9 mouse cellular contexts compared by ENCODE assay signal in the genomic region with DNA sequence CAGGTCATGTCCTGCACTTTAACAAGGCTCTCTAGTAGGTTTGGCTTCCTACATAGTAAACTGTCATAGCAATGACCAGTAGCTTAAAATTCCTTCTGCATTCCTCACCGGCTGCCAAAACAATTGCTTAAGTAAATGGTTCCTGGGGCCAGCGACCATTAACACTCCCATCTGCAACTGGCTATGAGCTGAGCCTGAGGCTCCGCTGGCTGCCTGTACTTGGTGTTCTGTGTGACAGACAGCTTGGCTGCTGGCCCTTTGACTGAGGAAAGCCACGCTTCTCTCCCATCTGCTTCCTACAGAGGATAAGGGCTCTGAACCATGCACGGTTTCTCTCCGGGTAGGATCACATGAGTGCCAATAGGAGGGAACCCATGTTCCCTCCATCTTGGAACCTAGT. TPM values are rescaled to one million over a fixed set of nuclear protein-coding genes. Genes with fewer than 3 reads are reported as not detected.
DNase-seq lines count a peak whose midpoint lies in the region; ATAC-seq and TF ChIP-seq lines count a peak whose summit lies in the region.
"Had no signal": no experiment of that assay in that cellular context is flagged by ENCODE, and none has a peak within 500 bp of the region (broad histone marks: within the 10 kb centered on the region; RNA-seq: fewer than 3 reads in every experiment).

No protein-coding gene starts in this region.

- peak; percentile 89 for ATAC-seq in forebrain, embryonic 15.5 days (replicated peaks)

- peaks cover 36% of the 10 kb centered on the region for H3K4me1 ChIP-seq in forebrain, embryonic 15.5 days
- 0 out of 2 replicates have a peak, but pooled peaks cover 8% of the 10 kb centered on the region for H3K4me1 ChIP-seq in kidney, adult 2 months (ENCODE audit: control insufficient read depth, insufficient read depth, low read length)

- intact Hi-C loops in left cerebral cortex, postnatal 10 days (cut with DNase I) = no loop called here

- peak; percentile 59 for DNase-seq in embryo, embryonic 10 days (ENCODE audit: low spot score)
- no peak for DNase-seq in embryo, embryonic 9.5 days (ENCODE audit: extremely low spot score)
- peak; percentile 20 for DNase-seq in NIH3T3 (ENCODE audit: low read depth)
- peak; percentile 62 for DNase-seq in kidney, adult 2 months
- DNase-seq in mesoderm, embryonic 11.5 days (ENCODE audit: low read depth, low spot score) = peak; percentile 45
- DNase-seq in ovary, postnatal 10 days (ENCODE audit: low spot score) = no peak
- no peak for DNase-seq in left cerebral cortex, postnatal 10 days (ENCODE audit: extremely low spot score in 1 of 2, low spot score in 2 of 2)

- no peaks in the 10 kb centered on the region for H3K27me3 ChIP-seq in forebrain, embryonic 15.5 days
- no peaks in the 10 kb centered on the region for H3K27me3 ChIP-seq in kidney, adult 2 months (replicated peaks; ENCODE audit: control insufficient read depth, insufficient read depth, low read length)

- no peak overlapping the region for H3K4me3 ChIP-seq in forebrain, embryonic 15.5 days
- H3K4me3 ChIP-seq in kidney, adult 2 months (ENCODE audit: insufficient read depth, low read depth, low read length) = no peak overlapping the region

- no peaks in the 10 kb centered on the region for H3K9me3 ChIP-seq in forebrain, embryonic 15.5 days

- 28% methylated on average over 6 of the region's 6 CpGs for WGBS in forebrain, embryonic 15.5 days
- WGBS in kidney, adult 2 months = 28% methylated on average over 6 of the region's 6 CpGs

- H3K27ac ChIP-seq in forebrain, embryonic 15.5 days (replicated peaks) = peak overlapping the region; percentile 7; the same call in 1 of the 2 replicates
- no peak overlapping the region for H3K27ac ChIP-seq in kidney, adult 2 months (ENCODE audit: insufficient read depth, low read depth, low read length)
- H3K27ac ChIP-seq: macrophage had no signal

- no peaks in the 10 kb centered on the region for H3K36me3 ChIP-seq in forebrain, embryonic 15.5 days
- no peaks in the 10 kb centered on the region for H3K36me3 ChIP-seq in kidney, adult 2 months (ENCODE audit: control insufficient read depth, insufficient read depth, low read length)

- no peak for TF ChIP-seq POLR2A in kidney, adult 2 months (IDR thresholded peaks at IDR 0.05; ENCODE audit: low read depth, low read length)

- no peak overlapping the region for H3K4me2 ChIP-seq in forebrain, embryonic 15.5 days (replicated peaks)

- no peak overlapping the region for H3K9ac ChIP-seq in forebrain, embryonic 15.5 days (replicated peaks)

- TF ChIP-seq CTCF in kidney, adult 2 months (conservative IDR thresholded peaks at IDR 0.05; ENCODE audit: insufficient read depth, insufficient read length, low read depth, low read length) = no peak

RNA-seq across cellular contexts. Expression of gene Lypd6b, which starts 53.1 kb away (rescaled TPM):
- polyA plus RNA-seq in forebrain, embryonic 15.5 days (2015; fragmentation: Nextera tagmentation; extraction: Ambion mirVana) = 10.7 and 11.3 TPM in 2 replicates
- polyA plus RNA-seq in kidney, adult 2 months (2012; rRNA removed) = 1.5 and 1.9 TPM in 2 replicates
- total RNA-seq in left cerebral cortex, postnatal 10 days (2021) = 10 to 100 TPM; 18.3 to 20.5 TPM
- polyA plus RNA-seq: macrophage had no signal

Comparison
In these comparisons a context has a peak if more than half of its experiments do, and no peak if none do; other contexts are left out.
1. DNase-seq: peak in embryo, embryonic 10 days (single experiment), NIH3T3 (single experiment), kidney, adult 2 months (single experiment) and mesoderm, embryonic 11.5 days (single experiment); none in embryo, embryonic 9.5 days (single experiment), ovary, postnatal 10 days (single experiment) and left cerebral cortex, postnatal 10 days (0 of 2).